Mouse (Mus musculus) limb, embryonic 14.5 days (tissue): ENCODE measurements around the gene Dcaf11. TPM values are rescaled to one million over a fixed set of nuclear protein-coding genes. Genes with fewer than 3 reads are reported as not detected.

Experiments used
- ATAC-seq: fragments of 200-750 bp; cut with Nextera tagmentation; 2 replicates; pipeline ENCODE4 v1.8.0; 2017; ENCODE audit warnings: low read depth, moderate number of reproducible peaks, moderate TSS enrichment; ENCODE audit not compliant: low FRiP score
- DNase-seq: peaks from one replicate; pipeline ENCODE4 v3.0.0-alpha.2; 2015; ENCODE audit warnings: low spot score
- H3K27ac ChIP-seq: fragments of 300-500 bp; sonication (generic); replicated peaks from 2 replicates; pipeline ENCODE4 v1.5.1; 2014; ENCODE audit warnings: low read depth, mild to moderate bottlenecking, low read length, moderate library complexity, mixed read lengths
- H3K27me3 ChIP-seq: fragments of 300-500 bp; sonication (generic); 2 replicates; pipeline ENCODE4 v1.6.1; 2014; ENCODE audit warnings: low read length, mixed read lengths; ENCODE audit not compliant: control insufficient read depth, insufficient read depth
- H3K36me3 ChIP-seq: fragments of 300-500 bp; sonication (generic); 2 replicates; pipeline ENCODE4 v1.6.1; 2014; ENCODE audit warnings: mild to moderate bottlenecking, low read length, moderate library complexity, mixed read lengths; ENCODE audit not compliant: control insufficient read depth, insufficient read depth
- H3K4me1 ChIP-seq: fragments of 300-500 bp; sonication (generic); 2 replicates; pipeline ENCODE4 v1.6.1; 2014; ENCODE audit warnings: antibody characterized with exemption, low read length, mixed read lengths; ENCODE audit not compliant: control insufficient read depth, insufficient read depth
- H3K4me2 ChIP-seq: fragments of 300-500 bp; sonication (generic); replicated peaks from 2 replicates; pipeline ENCODE4 v1.6.1; 2014; ENCODE audit warnings: low read depth, mild to moderate bottlenecking, low read length, moderate library complexity; ENCODE audit not compliant: severe bottlenecking
- H3K4me3 ChIP-seq: fragments of 300-500 bp; sonication (generic); replicated peaks from 2 replicates; pipeline ENCODE4 v1.5.1; 2014; ENCODE audit warnings: low read length
- H3K9ac ChIP-seq: fragments of 300-500 bp; sonication (generic); 2 replicates; pipeline ENCODE4 v1.6.1; 2014; ENCODE audit warnings: mild to moderate bottlenecking, low read depth, low read length, moderate library complexity; ENCODE audit not compliant: severe bottlenecking
- H3K9me3 ChIP-seq: fragments of 300-500 bp; sonication (generic); 2 replicates; pipeline ENCODE4 v1.6.1; 2016; ENCODE audit warnings: low read length; ENCODE audit not compliant: control insufficient read depth
- POLR2A ChIP-seq: fragments of 200-500 bp; IDR thresholded peaks from 2 replicates; pipeline ENCODE4 v1.8.0; 2012; ENCODE audit warnings: inconsistent platforms, mild to moderate bottlenecking, moderate library complexity, borderline replicate concordance; ENCODE audit not compliant: insufficient read depth, insufficient read length; ENCODE audit errors: extremely low read depth
- WGBS: fragments of 180-500 bp; shearing (Covaris S2); extraction: QIAGEN DNeasy Blood & Tissue Kit; methylation state at CpG from one replicate; pipeline ENCODE4 v1.1.7; 2014; 5-methylcytosine and 5-hydroxymethylcytosine counted together
- polyA plus RNA-seq, 2 experiments: library from polyadenylated mRNA; depleted of rRNA in 1 of 2; stranded (reverse) in 1 of 2; unstranded in 1 of 2; fragments of >200 nt; fragmentation: Nextera tagmentation in 1 of 2; extraction: Ambion mirVana in 1 of 2; gene quantifications; 2 replicates each; pipeline versions ENCODE4 v1.2.1 to v1.2.3; 2012 to 2014

Gene Dcaf11
- polyA plus RNA-seq, 2 experiments, result 53.0 to 53.8 TPM

- Histone ChIP-seq H3K27ac (no peak overlapping the region), H3K9me3 (no peaks in the 10 kb centered on the region), H3K4me1 (no peaks in the 10 kb centered on the region), H3K36me3 (no peaks in the 10 kb centered on the region), H3K4me3 (no peak overlapping the region), H3K27me3 (no peaks in the 10 kb centered on the region), H3K9ac (no peak overlapping the region), H3K4me2 (no peak overlapping the region)
- DNase-seq (no peak), ATAC-seq (no peak)
- TF ChIP-seq POLR2A, result no peak
- WGBS, result 74% methylated on average over 3 of the region's 3 CpGs
Measured at GRCm38 (mm10) chr14:55555788-55556187, 4.0 kb upstream of the Dcaf11 start.

- Histone ChIP-seq H3K27ac (no peak overlapping the region), H3K36me3 (no peaks in the 10 kb centered on the region), H3K9ac (no peak overlapping the region), H3K27me3 (no peaks in the 10 kb centered on the region), H3K4me2 (no peak overlapping the region), H3K4me3 (no peak overlapping the region), H3K9me3 (no peaks in the 10 kb centered on the region), H3K4me1 (peaks cover 5% of the 10 kb centered on the region)
- DNase-seq (peak; percentile 52), ATAC-seq (no peak)
- no peak for TF ChIP-seq POLR2A
- 26% methylated on average over 5 of the region's 5 CpGs for whole genome bisulfite sequencing
Measured at GRCm38 (mm10) chr14:55557003-55557402, 2.8 kb upstream of the Dcaf11 start.

- H3K4me1 ChIP-seq, result peaks cover 5% of the 10 kb centered on the region
- ATAC-seq (no peak), DNase-seq (no peak)
- H3K27me3 ChIP-seq, result no peaks in the 10 kb centered on the region
- H3K9me3 ChIP-seq, result no peaks in the 10 kb centered on the region
- no peak for TF ChIP-seq POLR2A
- H3K4me2 ChIP-seq, result no peak overlapping the region
- H3K4me3 ChIP-seq, result no peak overlapping the region
- H3K9ac ChIP-seq, result no peak overlapping the region
- H3K36me3 ChIP-seq, result no peaks in the 10 kb centered on the region
- 93% methylated on average over 3 of the region's 3 CpGs for WGBS
- no peak overlapping the region for H3K27ac ChIP-seq
Measured at GRCm38 (mm10) chr14:55557587-55557986, 2.2 kb upstream of the Dcaf11 start.

GRCm38 (mm10) chr14:55558740-55559448, 912 bp upstream of the Dcaf11 start:
- no peak for TF ChIP-seq POLR2A
- Histone ChIP-seq H3K4me3 (peak overlapping the region; percentile 68), H3K4me2 (peak overlapping the region; percentile 56), H3K27ac (peak overlapping the region; percentile 52; the same call in 1 of the 2 replicates), H3K9me3 (no peaks in the 10 kb centered on the region), H3K27me3 (no peaks in the 10 kb centered on the region), H3K36me3 (peaks cover 7% of the 10 kb centered on the region), H3K9ac (peak overlapping the region; percentile 73; the same call in 1 of the 2 replicates), H3K4me1 (peaks cover 5% of the 10 kb centered on the region)
- WGBS, result 49% methylated on average over 6 of the region's 6 CpGs
- no peak for ATAC-seq
- no peak for DNase-seq

- ATAC-seq (peak; percentile 96), DNase-seq (peak; percentile 100)
- peak; percentile 68; the same call in 1 of the 2 replicates for TF ChIP-seq POLR2A
- under 1% methylated on average over 51 of the region's 51 CpGs for WGBS
- no peaks in the 10 kb centered on the region for H3K27me3 ChIP-seq
- peak within 1 kb of the TSS; percentile 72 for H3K4me2 ChIP-seq
- H3K4me3 ChIP-seq, result peak within 1 kb of the TSS; percentile 68
- H3K27ac ChIP-seq, result peak within 1 kb of the TSS; percentile 96
- H3K36me3 ChIP-seq, result peaks cover 22% of the 10 kb centered on the region
- H3K9ac ChIP-seq, result peak within 1 kb of the TSS; percentile 73
- H3K9me3 ChIP-seq, result no peaks in the 10 kb centered on the region
- H3K4me1 ChIP-seq, result peaks cover 5% of the 10 kb centered on the region
Measured at GRCm38 (mm10) chr14:55560202-55561073, 632 bp downstream of the Dcaf11 start, which contains the start of gene A730061H03Rik. TSS of gene A730061H03Rik (minus strand) at chr14:55560406.
